Mouse (Mus musculus): ENCODE data around the gene Ank3. TPM values are rescaled to one million over a fixed set of nuclear protein-coding genes. Genes with fewer than 3 reads are reported as not detected.

The Ank3 gene
- polyA plus RNA-seq, 1 experiment from 2014 or later, result 76.6 TPM

DNA sequence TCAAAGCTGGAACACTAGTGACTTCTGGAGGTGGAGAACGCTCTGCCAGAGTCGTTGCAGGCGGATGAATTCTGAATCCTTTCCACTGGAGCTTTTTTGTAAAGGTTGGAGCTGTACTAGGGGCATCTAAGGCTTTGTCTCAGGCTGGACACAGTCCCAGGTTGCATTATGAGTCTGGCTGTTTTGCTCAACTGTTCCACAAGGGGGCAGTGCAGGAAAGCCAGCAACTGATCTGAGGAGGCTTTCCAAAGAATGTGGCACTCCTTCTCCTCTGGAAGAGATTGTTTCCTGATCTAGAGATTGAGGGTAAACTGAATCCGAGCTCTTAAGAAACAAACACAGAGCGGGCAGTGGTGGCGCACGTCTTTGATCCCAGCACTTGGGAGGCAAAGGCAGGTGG, 263.8 kb downstream of the Ank3 start:
- H3K27me3 ChIP-seq, result no peaks in the 10 kb centered on the region

GRCm38 (mm10) chr10:69667482-69667881, 268.9 kb downstream of the Ank3 start:
- no peak overlapping the region for H3K4me2 ChIP-seq
- no peak overlapping the region for H3K4me3 ChIP-seq
- no peak for ATAC-seq (ENCODE audit: low FRiP score, low read depth)
- H3K27ac ChIP-seq (replicated peaks), result no peak overlapping the region
- H3K9me3 ChIP-seq, result no peaks in the 10 kb centered on the region
- no peak overlapping the region for H3K9ac ChIP-seq
- peaks cover 10% of the 10 kb centered on the region for H3K4me1 ChIP-seq (replicated peaks)
- no peaks in the 10 kb centered on the region for H3K36me3 ChIP-seq
- H3K27me3 ChIP-seq, result no peaks in the 10 kb centered on the region
- WGBS, result 82% methylated on average over 4 of the region's 4 CpGs

More for the DNA sequence above, 263.8 kb downstream of the Ank3 start:
- Histone ChIP-seq H3K36me3 (no peaks in the 10 kb centered on the region), H3K9ac (no peak overlapping the region), H3K4me1 (replicated peaks) (peaks cover 14% of the 10 kb centered on the region), H3K4me3 (no peak overlapping the region), H3K27ac (replicated peaks) (no peak overlapping the region), H3K4me2 (no peak overlapping the region), H3K9me3 (no peaks in the 10 kb centered on the region)
- WGBS, result 7% methylated on average over 7 of the region's 7 CpGs
- peak; percentile 61; the same call in 1 of the 2 replicates for ATAC-seq (ENCODE audit: low FRiP score, low read depth)

DNA sequence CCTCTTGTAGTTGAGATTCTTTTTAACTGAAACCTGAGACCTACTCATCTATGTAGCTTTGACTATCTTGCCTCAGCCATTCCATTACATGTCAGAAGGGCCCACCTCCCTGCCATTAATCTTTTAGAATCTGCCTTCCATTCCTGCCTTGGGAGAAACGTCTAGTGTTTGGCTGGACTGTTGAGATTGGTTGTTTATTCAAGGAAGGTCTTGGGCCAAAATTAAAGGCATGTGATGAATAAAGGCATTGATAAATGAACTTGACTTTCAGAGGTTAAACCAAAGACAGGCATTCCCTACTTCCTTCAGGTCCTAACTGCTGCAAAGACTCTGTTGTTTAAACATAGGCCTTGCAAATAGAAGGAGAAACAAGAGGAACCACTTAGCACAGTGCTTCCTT, 271.9 kb downstream of the Ank3 start:
- WGBS, result 43% methylated on average over 1 of the region's 1 CpGs
- no peaks in the 10 kb centered on the region for H3K27me3 ChIP-seq
- no peak overlapping the region for H3K9ac ChIP-seq

GRCm38 (mm10) chr10:69670959-69671358, 272.4 kb downstream of the Ank3 start:
- H3K27me3 ChIP-seq, result no peaks in the 10 kb centered on the region
- no peak overlapping the region for H3K4me3 ChIP-seq
- no peaks in the 10 kb centered on the region for H3K4me1 ChIP-seq (replicated peaks)
- H3K4me2 ChIP-seq, result no peak overlapping the region
- H3K27ac ChIP-seq (replicated peaks), result no peak overlapping the region
- ATAC-seq (ENCODE audit: low FRiP score, low read depth), result no peak
- H3K9ac ChIP-seq, result no peak overlapping the region
- 85% methylated on average over 2 of the region's 2 CpGs for WGBS
- no peaks in the 10 kb centered on the region for H3K9me3 ChIP-seq
- H3K36me3 ChIP-seq, result no peaks in the 10 kb centered on the region

More for the DNA sequence above, 271.9 kb downstream of the Ank3 start:
- Histone ChIP-seq H3K4me2 (no peak overlapping the region), H3K9me3 (no peaks in the 10 kb centered on the region), H3K27ac (replicated peaks) (no peak overlapping the region), H3K4me1 (replicated peaks) (peaks cover 1% of the 10 kb centered on the region; the same call in 1 of the 2 replicates), H3K4me3 (no peak overlapping the region), H3K36me3 (no peaks in the 10 kb centered on the region)
- no peak for ATAC-seq (ENCODE audit: low FRiP score, low read depth)

GRCm38 (mm10) chr10:69671505-69671904, 272.9 kb downstream of the Ank3 start:
- Histone ChIP-seq H3K4me3 (no peak overlapping the region), H3K27me3 (no peaks in the 10 kb centered on the region), H3K36me3 (no peaks in the 10 kb centered on the region), H3K9me3 (no peaks in the 10 kb centered on the region), H3K4me1 (replicated peaks) (no peaks in the 10 kb centered on the region), H3K4me2 (no peak overlapping the region), H3K9ac (no peak overlapping the region), H3K27ac (replicated peaks) (no peak overlapping the region)
- ATAC-seq (ENCODE audit: low FRiP score, low read depth), result no peak
- WGBS, result 75% methylated on average over 3 of the region's 3 CpGs

DNA sequence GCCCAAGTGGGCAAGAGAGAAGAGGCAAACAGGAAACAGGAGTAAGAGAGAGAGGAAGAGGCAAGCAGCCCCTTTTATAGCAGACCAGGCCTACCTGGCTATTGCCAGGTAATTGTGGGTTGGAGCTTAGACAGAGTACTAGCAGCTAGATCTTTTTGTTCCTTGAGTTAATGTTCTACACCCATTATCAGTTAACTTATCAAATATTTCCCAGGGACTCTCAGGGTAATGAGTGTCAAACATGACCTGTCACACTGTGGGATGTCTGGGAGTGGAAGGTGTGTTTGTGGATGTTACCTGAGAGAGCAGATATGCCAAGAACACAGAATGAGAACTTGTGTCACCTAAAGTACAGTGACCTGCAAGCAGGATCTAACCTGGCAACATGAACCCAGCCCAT, 274.0 kb downstream of the Ank3 start:
- H3K9ac ChIP-seq, result no peak overlapping the region
- no peak overlapping the region for H3K4me3 ChIP-seq
- no peaks in the 10 kb centered on the region for H3K36me3 ChIP-seq
- no peak for ATAC-seq (ENCODE audit: low FRiP score, low read depth)
- H3K9me3 ChIP-seq, result no peaks in the 10 kb centered on the region
- no peaks in the 10 kb centered on the region for H3K27me3 ChIP-seq
- no peak overlapping the region for H3K4me2 ChIP-seq
- H3K27ac ChIP-seq (replicated peaks), result no peak overlapping the region
- no peaks in the 10 kb centered on the region for H3K4me1 ChIP-seq (replicated peaks)

DNA sequence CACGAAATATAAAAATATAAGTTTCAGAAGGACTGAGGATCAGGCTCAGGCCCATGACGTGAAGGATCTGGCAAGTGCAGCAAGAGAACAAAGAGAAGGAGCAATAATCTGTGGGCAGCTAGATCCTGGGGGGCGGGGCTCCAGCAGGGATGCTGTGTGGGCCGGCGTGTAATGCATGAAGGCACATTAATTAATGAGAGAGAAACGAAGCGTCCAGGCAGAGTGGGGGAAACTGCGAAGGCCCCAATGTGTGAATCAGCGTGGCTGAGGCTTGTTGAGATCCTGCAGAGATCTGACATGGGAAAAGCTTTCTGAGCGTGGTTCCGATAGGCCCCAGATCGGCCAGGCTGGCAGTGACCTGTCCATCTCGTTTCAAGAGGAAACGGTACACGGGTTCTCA, 279.7 kb downstream of the Ank3 start:
- Histone ChIP-seq H3K27ac (replicated peaks) (0 out of 2 replicates have a peak overlapping the region, but pooled peaks have one; percentile 25), H3K36me3 (no peaks in the 10 kb centered on the region), H3K4me3 (no peak overlapping the region), H3K4me1 (replicated peaks) (peaks cover 4% of the 10 kb centered on the region; the same call in 1 of the 2 replicates), H3K9me3 (no peaks in the 10 kb centered on the region), H3K9ac (no peak overlapping the region), H3K4me2 (no peak overlapping the region), H3K27me3 (no peaks in the 10 kb centered on the region)
- peak; percentile 61; the same call in 1 of the 2 replicates for ATAC-seq (ENCODE audit: low FRiP score, low read depth)
- WGBS, result 47% methylated on average over 15 of the region's 15 CpGs

DNA sequence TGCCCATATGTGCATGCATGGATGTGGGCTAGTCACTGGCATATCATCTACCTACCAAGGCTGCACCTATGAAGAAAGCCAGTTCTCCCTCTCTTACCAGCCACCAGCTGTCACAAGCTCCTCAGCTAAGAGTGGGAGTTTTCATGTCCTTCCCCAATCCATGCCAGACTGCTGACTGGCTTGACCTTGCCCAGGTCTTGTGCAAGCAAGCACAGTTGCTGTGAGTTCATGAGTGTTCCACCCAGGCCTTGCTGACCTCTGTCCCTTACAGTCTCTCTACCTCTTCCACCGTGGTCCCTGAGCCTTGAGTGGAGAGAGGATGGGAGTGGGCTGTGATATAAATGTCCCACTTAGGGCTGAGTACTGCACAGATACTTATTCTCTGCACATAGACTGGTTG, 287.8 kb downstream of the Ank3 start:
- Histone ChIP-seq H3K27me3 (no peaks in the 10 kb centered on the region), H3K36me3 (no peaks in the 10 kb centered on the region), H3K4me1 (replicated peaks) (peaks cover 21% of the 10 kb centered on the region), H3K27ac (replicated peaks) (no peak overlapping the region), H3K9ac (no peak overlapping the region), H3K9me3 (no peaks in the 10 kb centered on the region), H3K4me2 (no peak overlapping the region), H3K4me3 (no peak overlapping the region)
- ATAC-seq (ENCODE audit: low FRiP score, low read depth), result no peak
- 81% methylated on average over 1 of the region's 1 CpGs for WGBS

DNA sequence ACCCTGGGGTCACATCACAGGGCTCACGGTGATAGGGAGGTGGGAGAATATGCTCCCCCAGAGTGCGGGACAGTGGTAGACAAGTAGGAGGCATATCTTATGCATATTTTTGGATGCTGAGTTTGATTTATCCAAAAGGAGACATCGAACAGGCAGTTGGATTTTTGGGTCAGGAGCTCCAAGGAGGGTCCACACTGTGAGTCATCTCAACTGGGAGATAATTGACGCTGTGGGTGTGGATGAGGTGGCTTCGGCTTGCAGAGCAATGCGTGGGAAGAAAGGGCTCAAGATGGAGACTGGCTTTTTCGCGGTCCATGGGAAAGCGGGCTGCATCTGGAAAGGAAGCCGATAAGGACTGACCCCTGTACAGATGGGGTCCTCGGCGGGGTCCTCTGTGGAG, 290.5 kb downstream of the Ank3 start:
- Histone ChIP-seq H3K36me3 (no peaks in the 10 kb centered on the region), H3K27me3 (no peaks in the 10 kb centered on the region), H3K9me3 (no peaks in the 10 kb centered on the region), H3K4me1 (replicated peaks) (peaks cover 23% of the 10 kb centered on the region), H3K9ac (no peak overlapping the region), H3K4me3 (no peak overlapping the region), H3K4me2 (no peak overlapping the region), H3K27ac (replicated peaks) (no peak overlapping the region)
- 89% methylated on average over 12 of the region's 12 CpGs for whole genome bisulfite sequencing
- no peak for ATAC-seq (ENCODE audit: low FRiP score, low read depth)

DNA sequence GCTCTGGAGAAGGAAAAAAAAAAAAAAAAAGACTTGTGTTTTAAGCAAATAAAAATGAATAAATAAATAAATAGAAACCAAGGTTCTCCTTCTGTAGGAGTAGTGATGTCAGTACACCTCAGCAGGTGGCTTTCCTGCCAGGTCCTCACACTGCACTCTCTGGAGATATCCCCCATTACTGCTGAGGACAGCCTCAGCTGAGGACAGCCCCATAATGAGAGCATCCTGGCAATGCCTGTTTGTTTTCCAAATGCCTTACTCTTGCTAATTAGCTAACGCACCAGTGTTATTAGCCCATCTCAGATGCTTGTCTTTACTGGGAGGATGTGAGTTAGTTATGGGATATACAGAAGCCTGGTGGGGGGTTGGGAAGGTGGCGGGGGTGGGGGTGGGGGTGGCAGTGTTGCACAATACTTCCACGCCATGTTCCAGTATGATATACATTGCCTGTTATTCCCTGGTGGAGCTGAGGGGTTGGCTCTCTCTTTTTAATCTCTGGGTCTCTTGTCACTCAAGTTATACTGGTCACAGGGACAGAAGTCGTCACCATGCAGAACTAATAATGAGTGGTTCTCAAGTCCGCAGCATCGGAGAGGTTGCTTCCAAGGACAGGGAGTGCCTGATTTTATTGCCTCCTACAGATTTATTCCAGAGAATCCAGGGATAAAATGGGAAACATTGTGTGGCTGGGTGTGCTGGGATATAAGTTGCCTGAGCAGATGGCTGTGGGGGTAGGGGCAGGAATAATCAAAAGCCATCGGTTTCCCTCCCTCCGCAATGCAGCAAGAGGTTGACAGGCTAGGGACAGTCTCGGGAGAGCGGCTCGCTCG, 291.8 kb downstream of the Ank3 start:
- peak; percentile 60 for ATAC-seq (ENCODE audit: low FRiP score, low read depth)
- H3K4me2 ChIP-seq, result peak overlapping the region; percentile 43
- no peaks in the 10 kb centered on the region for H3K9me3 ChIP-seq
- peaks cover 23% of the 10 kb centered on the region for H3K4me1 ChIP-seq (replicated peaks)
- no peaks in the 10 kb centered on the region for H3K27me3 ChIP-seq
- H3K9ac ChIP-seq, result no peak overlapping the region; the same call in 1 of the 2 replicates
- peak overlapping the region; percentile 8; the same call in 1 of the 2 replicates for H3K4me3 ChIP-seq
- peak overlapping the region; percentile 69 for H3K27ac ChIP-seq (replicated peaks)
- 6% methylated on average over 12 of the region's 12 CpGs for WGBS
- H3K36me3 ChIP-seq, result no peaks in the 10 kb centered on the region

DNA sequence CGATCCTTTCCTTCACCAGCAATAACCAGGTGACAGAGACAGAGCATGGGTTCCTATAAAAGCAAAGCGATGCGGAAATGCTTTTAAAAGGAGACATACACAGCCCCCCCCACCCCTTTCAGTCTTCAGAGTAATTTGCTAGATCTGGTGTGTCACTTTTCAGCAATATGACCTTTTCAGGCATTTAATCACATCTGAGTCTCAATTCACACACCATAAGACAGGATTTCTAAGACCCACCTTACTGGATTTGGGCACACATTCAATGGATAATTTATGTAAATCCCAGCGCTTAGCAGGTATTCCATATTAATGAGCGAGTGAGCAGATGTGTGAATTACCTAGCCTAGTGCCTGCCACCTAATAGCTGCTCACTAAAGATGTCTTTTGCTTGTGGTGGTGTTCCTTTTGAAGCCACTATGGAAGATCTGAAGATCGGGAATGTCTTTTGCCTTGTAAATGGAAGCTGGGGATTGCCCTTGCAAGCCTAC, 292.4 kb downstream of the Ank3 start:
- Histone ChIP-seq H3K9me3 (no peaks in the 10 kb centered on the region), H3K4me3 (peak overlapping the region; percentile 8; the same call in 1 of the 2 replicates), H3K36me3 (no peaks in the 10 kb centered on the region), H3K27me3 (no peaks in the 10 kb centered on the region), H3K4me2 (peak overlapping the region; percentile 43), H3K27ac (replicated peaks) (peak overlapping the region; percentile 69), H3K4me1 (replicated peaks) (peaks cover 29% of the 10 kb centered on the region), H3K9ac (no peak overlapping the region; the same call in 1 of the 2 replicates)
- 17% methylated on average over 6 of the region's 6 CpGs for WGBS
- ATAC-seq (ENCODE audit: low FRiP score, low read depth), result peak; percentile 11; the same call in 1 of the 2 replicates

DNA sequence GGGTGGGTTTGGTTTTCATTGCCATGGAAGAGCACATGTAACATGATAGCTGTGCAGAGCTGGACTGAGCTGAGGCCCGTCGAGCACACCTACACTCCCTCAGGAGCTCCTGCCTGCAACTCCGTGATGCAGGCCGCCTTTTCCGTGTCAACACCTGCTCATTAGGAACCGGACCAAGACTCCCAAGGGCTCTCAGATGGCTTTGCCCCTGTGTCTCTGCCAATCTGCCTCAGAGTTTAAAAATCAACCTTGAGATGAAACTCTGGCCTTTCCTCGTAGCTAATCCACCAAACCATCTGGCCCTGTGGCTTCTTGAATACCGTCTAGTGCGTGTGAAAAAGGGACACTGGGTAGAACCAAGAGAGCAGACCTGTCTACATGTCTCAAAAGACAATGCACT, 297.4 kb downstream of the Ank3 start:
- WGBS, result 58% methylated on average over 9 of the region's 9 CpGs
- no peak for ATAC-seq (ENCODE audit: low FRiP score, low read depth)
- H3K4me2 ChIP-seq, result no peak overlapping the region
- H3K36me3 ChIP-seq, result no peaks in the 10 kb centered on the region
- no peaks in the 10 kb centered on the region for H3K9me3 ChIP-seq
- no peak overlapping the region for H3K4me3 ChIP-seq
- peaks cover 17% of the 10 kb centered on the region for H3K4me1 ChIP-seq (replicated peaks)
- 0 out of 2 replicates have a peak overlapping the region, but pooled peaks have one; percentile 32 for H3K27ac ChIP-seq (replicated peaks)
- H3K9ac ChIP-seq, result no peak overlapping the region
- H3K27me3 ChIP-seq, result no peaks in the 10 kb centered on the region
